Mouse (Mus musculus) thymus, adult 2 months (tissue): ENCODE results near the gene Dusp6.

ENCODE experiments used
- CTCF ChIP-seq: fragments of 200-500 bp; IDR thresholded peaks from 2 replicates; pipeline ENCODE4 v1.5.1; 2012; ENCODE audit warnings: mild to moderate bottlenecking, control low read depth, low read length, moderate library complexity, borderline replicate concordance; ENCODE audit not compliant: control insufficient read depth, poor library complexity, insufficient read depth; ENCODE audit errors: extremely low read depth
- POLR2A ChIP-seq: fragments of 200-500 bp; IDR thresholded peaks from 2 replicates; pipeline ENCODE4 v1.6.1; 2012; ENCODE audit warnings: mild to moderate bottlenecking, low read length, control low read depth, moderate library complexity; ENCODE audit not compliant: control insufficient read depth, poor library complexity, insufficient read depth; ENCODE audit errors: extremely low read depth

DNA sequence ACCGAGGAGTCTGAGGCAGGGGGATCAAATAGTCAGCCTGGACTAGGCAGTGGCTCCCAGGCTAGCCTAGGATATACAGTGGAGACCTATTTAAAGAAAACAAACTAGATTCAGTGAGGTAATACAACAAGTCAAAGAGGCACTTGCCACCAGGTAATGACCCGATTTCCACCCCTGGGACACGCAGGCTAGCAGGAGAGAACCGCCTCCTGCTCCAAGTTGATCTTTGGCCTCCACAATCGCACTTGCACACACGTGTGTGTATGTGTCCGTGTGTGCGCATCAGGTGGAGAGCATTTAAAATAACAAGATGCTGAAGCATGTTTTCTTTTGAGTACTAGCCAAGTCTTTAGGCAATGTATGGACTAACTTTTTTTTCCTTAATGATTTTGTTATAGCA, 28.7 kb upstream of the Dusp6 start:
- TF ChIP-seq POLR2A (no peak), CTCF (no peak)
